Mouse (Mus musculus) cortical plate, adult 2 months (tissue): ENCODE data around the gene Phpt1.

Source experiments
- CTCF ChIP-seq: fragments of 200-500 bp; IDR thresholded peaks from 2 replicates; pipeline ENCODE4 v1.5.1; 2011; ENCODE audit warnings: mild to moderate bottlenecking, control low read depth, low read length; ENCODE audit not compliant: insufficient read depth; ENCODE audit errors: extremely low read depth
- POLR2A ChIP-seq: fragments of 200-500 bp; IDR thresholded peaks from 2 replicates; pipeline ENCODE4 v1.6.1; 2011; ENCODE audit warnings: mild to moderate bottlenecking, low read length, control low read depth; ENCODE audit not compliant: insufficient read depth; ENCODE audit errors: extremely low read depth

DNA sequence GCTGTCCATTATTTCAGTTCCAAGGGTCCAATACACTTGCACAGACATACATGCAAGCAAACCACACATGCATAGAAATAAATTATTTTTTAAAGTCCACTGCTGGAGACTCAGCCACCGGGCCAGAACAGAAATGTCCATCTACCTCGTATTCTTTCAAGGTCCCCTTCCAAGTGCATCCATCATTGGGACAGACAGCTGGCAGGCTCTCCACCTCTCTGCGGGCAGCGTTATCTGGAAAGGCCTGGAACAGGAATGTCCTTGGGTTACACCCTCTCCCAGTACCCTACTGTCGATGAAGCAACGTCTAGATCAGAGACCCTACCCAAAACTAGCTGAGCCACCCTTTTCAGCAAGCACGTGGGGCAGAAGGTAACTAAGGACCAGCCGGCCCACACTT is 38.5 kb downstream of the Phpt1 start:
- no peak for TF ChIP-seq POLR2A
- no peak for TF ChIP-seq CTCF
